Mouse (Mus musculus): ENCODE measurements around the gene Gm45808. TPM values are rescaled to one million over a fixed set of nuclear protein-coding genes. Genes with fewer than 3 reads are reported as not detected.

The Gm45808 gene
- polyA plus RNA-seq, 1 experiment from 2014 or later = not detected

DNA sequence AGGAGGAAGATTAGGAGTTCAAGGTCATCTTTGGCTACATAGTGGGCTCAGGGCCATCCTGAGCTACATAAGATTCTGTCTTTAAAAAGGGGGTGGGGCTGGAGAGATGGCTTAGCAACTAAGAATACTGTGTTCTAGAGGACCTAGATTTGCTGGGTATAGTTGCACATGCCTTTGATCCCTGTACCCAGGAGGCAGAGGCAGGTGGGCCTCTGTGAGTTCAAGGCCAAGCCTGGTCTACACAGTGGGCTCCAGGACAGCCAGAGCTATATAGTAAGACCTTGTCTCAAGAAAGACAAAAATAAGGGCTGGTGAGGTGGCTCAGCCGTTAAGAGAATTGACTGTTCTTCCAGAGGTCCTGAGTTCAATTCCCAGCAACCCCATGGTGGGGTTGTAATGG, 36.6 kb downstream of the Gm45808 start:
- H3K9me3 ChIP-seq (replicated peaks) = no peaks in the 10 kb centered on the region
- H3K27ac ChIP-seq = no peak overlapping the region
- H3K4me3 ChIP-seq = no peak overlapping the region
- no peak for DNase-seq (ENCODE audit: low spot score)
- peaks cover 76% of the 10 kb centered on the region for H3K36me3 ChIP-seq
- peaks cover 2% of the 10 kb centered on the region; the same call in 1 of the 2 replicates for H3K4me1 ChIP-seq
- 97% methylated on average over 1 of the region's 1 CpGs for WGBS
- H3K27me3 ChIP-seq (ENCODE audit: low read depth, poor library complexity, severe bottlenecking) = no peaks in the 10 kb centered on the region

DNA sequence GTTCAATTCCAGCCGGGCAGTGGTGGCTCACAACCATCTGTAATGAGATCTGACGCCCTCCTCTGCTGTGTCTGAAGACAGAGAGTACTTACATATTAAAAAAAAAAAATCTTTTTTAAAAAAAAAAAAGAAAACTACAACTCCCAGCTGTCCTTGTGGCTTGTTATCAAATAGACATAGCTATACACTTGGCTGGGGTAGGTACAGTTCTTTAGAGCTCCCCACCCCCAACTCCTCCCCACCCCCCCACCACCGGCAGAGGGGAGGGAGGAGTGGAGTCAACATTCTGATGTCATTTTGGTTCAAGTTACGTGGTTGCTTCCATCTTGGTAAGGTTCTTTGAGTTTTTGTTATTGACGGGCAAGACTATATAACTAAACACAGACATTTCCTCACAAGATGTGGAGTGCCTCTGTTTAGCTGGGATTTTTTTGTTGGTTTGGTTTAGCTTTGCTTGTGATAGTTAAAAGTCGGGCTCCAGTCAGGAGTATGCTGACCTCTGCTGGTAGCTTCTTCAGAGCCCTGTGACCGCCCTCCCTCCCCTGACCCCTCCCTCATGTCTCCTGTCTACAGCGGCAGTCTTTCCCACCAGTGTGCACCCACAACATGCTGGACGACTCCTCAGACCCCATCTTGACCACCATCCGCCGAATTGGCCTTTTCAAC, 39.2 kb downstream of the Gm45808 start:
- DNase-seq (ENCODE audit: low spot score) = peak; percentile 40
- peaks cover 2% of the 10 kb centered on the region; the same call in 1 of the 2 replicates for H3K4me1 ChIP-seq
- no peak overlapping the region for H3K4me3 ChIP-seq
- H3K9me3 ChIP-seq (replicated peaks) = no peaks in the 10 kb centered on the region
- H3K27me3 ChIP-seq (ENCODE audit: low read depth, poor library complexity, severe bottlenecking) = no peaks in the 10 kb centered on the region
- WGBS = 29% methylated on average over 11 of the region's 11 CpGs
- peaks cover 80% of the 10 kb centered on the region for H3K36me3 ChIP-seq
- no peak overlapping the region for H3K27ac ChIP-seq

DNA sequence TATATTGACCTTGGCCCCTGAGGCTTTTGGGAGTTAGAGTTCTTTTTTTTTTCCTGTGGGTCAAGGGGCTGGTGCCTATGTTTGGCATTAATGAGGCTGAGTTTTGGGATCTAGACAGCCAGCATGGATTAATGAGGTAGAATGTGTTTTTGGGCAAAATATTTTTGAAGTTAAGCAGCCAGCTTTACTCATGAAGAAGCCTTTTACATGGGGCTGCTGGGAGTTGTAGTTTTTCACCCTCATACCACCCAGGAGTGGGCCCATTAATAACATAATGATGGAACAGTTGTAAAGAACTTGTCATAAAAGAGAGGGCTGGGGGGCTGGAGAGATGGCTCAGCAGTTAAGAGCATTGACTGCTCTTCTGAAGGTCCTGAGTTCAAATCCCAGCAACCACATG, 40.0 kb downstream of the Gm45808 start:
- DNase-seq (ENCODE audit: low spot score) = no peak
- peaks cover 76% of the 10 kb centered on the region for H3K36me3 ChIP-seq
- no peak overlapping the region for H3K27ac ChIP-seq
- H3K9me3 ChIP-seq (replicated peaks) = no peaks in the 10 kb centered on the region
- no peaks in the 10 kb centered on the region for H3K27me3 ChIP-seq (ENCODE audit: low read depth, poor library complexity, severe bottlenecking)
- peaks cover 2% of the 10 kb centered on the region; the same call in 1 of the 2 replicates for H3K4me1 ChIP-seq
- H3K4me3 ChIP-seq = no peak overlapping the region

DNA sequence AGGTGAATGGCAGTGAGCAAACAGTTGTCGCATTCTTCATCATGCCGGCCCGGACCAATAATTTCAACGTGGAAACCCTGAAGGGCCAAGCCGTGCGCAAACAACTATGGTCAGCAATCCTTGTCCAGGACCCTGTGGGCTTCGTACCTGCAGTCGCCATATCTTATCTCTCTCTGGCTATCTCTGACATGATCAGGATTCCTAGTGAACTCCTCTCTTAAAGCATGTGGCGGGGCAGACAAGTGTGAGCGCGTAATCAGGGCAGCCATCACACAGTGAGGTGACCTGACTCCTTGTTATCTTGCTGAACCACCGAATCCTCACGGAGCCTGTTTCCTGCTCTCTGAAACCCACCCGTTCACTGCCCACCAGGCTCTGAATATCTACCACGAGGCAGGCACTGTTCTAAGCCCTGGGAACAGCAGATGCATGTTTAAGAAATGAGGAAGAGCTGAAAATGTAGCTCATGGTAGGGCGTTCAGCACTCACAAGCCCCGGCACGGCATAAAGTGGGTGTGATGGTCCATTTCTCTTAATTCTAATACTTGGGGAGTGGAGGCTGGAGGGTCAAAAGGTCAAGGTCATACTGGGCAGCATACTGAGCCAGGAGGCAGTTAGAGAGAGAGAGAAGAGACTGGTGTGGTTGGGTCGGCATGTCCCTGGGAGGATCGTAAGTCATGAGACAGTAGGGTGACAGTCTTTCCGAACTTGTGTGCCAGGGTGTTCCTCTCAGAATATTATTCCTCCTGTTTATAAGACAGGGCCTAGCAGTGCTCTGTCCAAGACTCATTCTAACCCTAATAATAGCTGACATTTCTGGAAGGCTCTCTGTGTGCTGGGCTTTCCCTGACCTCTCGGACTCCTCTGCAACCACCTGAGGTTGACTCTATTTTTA, 42.8 kb downstream of the Gm45808 start:
- H3K4me1 ChIP-seq = peaks cover 2% of the 10 kb centered on the region; the same call in 1 of the 2 replicates
- peaks cover 83% of the 10 kb centered on the region for H3K36me3 ChIP-seq
- no peak for DNase-seq (ENCODE audit: low spot score)
- H3K9me3 ChIP-seq (replicated peaks) = no peaks in the 10 kb centered on the region
- H3K27ac ChIP-seq = no peak overlapping the region
- WGBS = 85% methylated on average over 22 of the region's 22 CpGs
- H3K27me3 ChIP-seq (ENCODE audit: low read depth, poor library complexity, severe bottlenecking) = no peaks in the 10 kb centered on the region
- H3K4me3 ChIP-seq = no peak overlapping the region

DNA sequence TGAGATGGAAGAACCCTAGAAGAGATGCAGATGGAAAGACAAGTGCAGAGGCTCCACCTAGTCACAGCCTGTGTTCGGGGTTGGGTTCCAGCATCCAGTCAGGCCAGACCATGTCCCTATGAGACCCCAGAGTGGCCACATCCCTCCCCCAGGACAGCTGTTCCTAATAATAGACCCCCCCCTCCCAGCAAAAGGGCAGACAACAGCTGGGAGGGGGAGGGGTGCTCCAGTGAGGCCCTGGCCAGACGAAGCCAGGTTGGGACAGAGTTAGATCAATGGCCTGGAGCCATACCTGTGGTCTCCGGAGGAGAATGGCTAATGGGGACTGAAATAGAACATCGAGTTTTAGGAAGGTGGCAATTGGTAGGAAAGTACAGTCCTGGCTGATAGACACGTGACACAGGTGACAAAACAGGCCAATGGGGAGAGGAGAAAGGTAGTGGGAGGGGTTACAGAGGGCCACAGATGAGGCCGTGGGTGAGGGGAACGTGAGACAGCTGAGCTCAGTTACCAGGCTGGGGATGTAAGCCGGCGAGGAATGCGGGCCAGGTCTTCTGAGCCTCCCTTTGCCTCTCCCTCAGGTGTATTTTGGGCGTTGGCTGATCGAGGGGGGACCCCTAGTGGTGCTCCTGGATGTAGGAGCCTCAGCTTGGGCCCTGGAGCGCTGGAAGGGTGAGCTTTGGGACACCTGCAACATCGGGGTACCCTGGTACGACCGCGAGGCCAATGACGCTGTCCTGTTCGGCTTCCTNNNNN, 48.9 kb downstream of the Gm45808 start, which contains the start of gene Ruvbl2:
TSS of gene Ruvbl2 (minus strand) at position 576 of the 756 bp plus-strand sequence.
- Histone ChIP-seq H3K27me3 (ENCODE audit: low read depth, poor library complexity, severe bottlenecking) (no peaks in the 10 kb centered on the region), H3K9me3 (replicated peaks) (no peaks in the 10 kb centered on the region), H3K27ac (peak within 1 kb of the TSS; percentile 75), H3K4me1 (peaks cover 48% of the 10 kb centered on the region), H3K36me3 (peaks cover 34% of the 10 kb centered on the region), H3K4me3 (peak within 1 kb of the TSS; percentile 35)
- 13% methylated on average over 19 of the region's 19 CpGs for WGBS
- DNase-seq (ENCODE audit: low spot score) = peak; percentile 57

DNA sequence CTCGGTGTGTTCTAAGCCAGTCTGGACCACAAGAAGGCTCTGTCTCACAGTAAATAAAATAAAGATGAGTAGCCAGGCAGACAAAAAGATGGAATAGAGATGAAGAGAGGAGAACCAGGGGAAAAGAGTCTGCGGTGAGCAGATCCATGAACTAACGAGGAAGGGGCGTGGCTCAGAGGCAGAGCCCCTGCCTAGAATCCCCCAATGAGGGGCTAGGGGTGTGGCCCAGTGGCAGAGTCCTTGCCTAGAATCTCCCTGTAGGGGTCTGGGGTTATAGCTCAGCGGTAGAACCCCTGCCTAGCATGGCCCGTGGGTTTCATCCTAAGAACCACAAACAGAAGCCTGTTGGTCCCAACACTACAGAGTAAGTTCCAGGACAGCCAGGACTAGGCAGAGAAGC, 49.6 kb downstream of the Gm45808 start:
- H3K9me3 ChIP-seq (replicated peaks) = no peaks in the 10 kb centered on the region
- peaks cover 52% of the 10 kb centered on the region for H3K4me1 ChIP-seq
- WGBS = 20% methylated on average over 6 of the region's 6 CpGs
- DNase-seq (ENCODE audit: low spot score) = peak; percentile 39
- peak overlapping the region; percentile 35 for H3K4me3 ChIP-seq
- no peaks in the 10 kb centered on the region for H3K27me3 ChIP-seq (ENCODE audit: low read depth, poor library complexity, severe bottlenecking)
- peaks cover 35% of the 10 kb centered on the region for H3K36me3 ChIP-seq
- H3K27ac ChIP-seq = peak overlapping the region; percentile 75

DNA sequence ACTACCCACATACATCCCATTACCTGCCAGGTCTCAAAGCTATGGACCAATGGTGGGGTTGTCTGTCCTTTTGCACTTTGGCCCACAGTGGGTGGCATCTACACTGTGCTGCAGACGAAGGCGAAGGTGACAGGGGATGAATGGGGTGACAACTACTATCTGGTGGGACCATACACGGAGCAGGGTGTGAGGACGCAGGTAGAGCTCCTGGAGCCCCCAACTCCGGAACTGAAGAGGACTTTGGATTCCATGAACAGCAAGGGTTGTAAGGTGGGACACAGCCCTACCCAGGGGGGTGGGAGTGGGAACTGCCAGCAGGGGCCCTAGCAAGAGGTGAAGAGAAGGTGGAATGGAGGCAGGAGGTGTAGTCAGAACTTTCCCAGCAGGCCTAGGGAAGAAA, 50.2 kb downstream of the Gm45808 start:
- Histone ChIP-seq H3K27ac (no peak overlapping the region; the same call in 1 of the 2 replicates), H3K4me1 (peaks cover 52% of the 10 kb centered on the region), H3K36me3 (peaks cover 38% of the 10 kb centered on the region), H3K27me3 (ENCODE audit: low read depth, poor library complexity, severe bottlenecking) (no peaks in the 10 kb centered on the region), H3K9me3 (replicated peaks) (no peaks in the 10 kb centered on the region), H3K4me3 (peak overlapping the region; percentile 35; the same call in 1 of the 2 replicates)
- DNase-seq (ENCODE audit: low spot score) = no peak
- WGBS = 93% methylated on average over 5 of the region's 5 CpGs

DNA sequence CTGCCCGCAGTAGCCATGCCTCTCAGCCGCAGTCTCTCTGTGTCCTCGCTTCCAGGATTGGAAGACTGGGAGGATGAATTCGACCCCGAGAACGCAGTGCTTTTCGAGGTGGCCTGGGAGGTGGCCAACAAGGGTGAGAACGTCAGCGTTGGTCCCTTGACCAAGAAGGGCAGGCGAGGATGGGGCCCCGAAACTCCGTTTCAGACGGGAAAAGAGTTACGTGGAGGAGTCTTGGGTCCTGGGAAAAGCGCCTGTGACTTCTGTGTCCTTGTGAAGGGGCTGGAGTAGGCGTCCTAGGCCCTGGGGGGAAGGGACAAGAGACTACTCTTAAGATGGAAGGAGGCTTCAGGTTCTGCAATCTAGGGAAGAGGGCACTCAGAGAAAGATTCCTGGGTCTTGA, 51.6 kb downstream of the Gm45808 start:
- peak overlapping the region; percentile 88 for H3K27ac ChIP-seq

DNA sequence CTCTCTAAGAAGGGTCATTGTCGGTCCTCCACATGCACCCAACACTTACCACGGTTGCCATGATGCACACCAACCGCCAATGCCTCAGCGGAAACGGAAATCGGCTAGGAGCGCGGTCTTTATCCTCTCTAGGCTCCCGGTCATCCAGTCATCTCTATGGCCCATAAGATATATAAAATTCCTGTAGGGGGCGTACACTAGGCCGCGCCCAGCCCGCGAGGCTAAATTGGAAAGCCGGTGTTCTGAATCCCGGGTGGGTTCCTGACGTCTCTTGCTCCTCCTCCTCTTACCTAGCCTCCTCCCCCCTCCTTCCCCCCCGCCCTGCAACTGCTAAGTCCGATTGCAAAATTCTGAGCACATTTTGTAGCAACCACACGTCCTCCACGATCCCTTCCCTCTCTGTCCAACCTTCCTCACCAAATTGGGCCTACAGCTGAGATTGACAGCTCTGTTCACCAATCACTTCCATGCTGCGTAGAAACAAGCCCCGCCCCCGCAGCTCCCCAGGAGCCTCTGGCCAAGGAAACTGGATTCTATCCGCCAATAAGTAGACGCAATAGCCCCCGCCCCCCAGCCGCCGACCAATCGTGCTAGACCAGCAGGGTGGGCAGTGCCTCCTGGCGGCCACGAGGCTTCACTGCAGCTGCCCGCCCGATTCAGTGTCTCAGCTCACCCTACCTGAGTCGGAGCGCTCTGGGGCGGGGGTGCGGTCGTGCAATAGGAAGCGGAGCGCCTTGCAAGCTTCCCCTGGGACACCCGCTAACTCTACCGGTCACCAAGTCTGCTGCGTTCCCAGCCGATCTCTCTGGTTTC, 52.2 kb downstream of the Gm45808 start, which contains the start of gene Gys1:
TSS of gene Gys1 (plus strand) at position 642 of the 813 bp plus-strand sequence.
- Histone ChIP-seq H3K27me3 (ENCODE audit: low read depth, poor library complexity, severe bottlenecking) (no peaks in the 10 kb centered on the region), H3K4me3 (peak within 1 kb of the TSS; percentile 78), H3K27ac (peak within 1 kb of the TSS; percentile 88), H3K4me1 (peaks cover 52% of the 10 kb centered on the region), H3K36me3 (peaks cover 38% of the 10 kb centered on the region), H3K9me3 (replicated peaks) (no peaks in the 10 kb centered on the region)
- DNase-seq (ENCODE audit: low spot score) = peak; percentile 100
- under 1% methylated on average over 45 of the region's 45 CpGs for WGBS

More for the DNA sequence above, 51.6 kb downstream of the Gm45808 start:
- Histone ChIP-seq H3K4me1 (peaks cover 52% of the 10 kb centered on the region), H3K4me3 (peak overlapping the region; percentile 78), H3K9me3 (replicated peaks) (no peaks in the 10 kb centered on the region), H3K27me3 (ENCODE audit: low read depth, poor library complexity, severe bottlenecking) (no peaks in the 10 kb centered on the region), H3K36me3 (peaks cover 38% of the 10 kb centered on the region)
- no peak for DNase-seq (ENCODE audit: low spot score)
- 2% methylated on average over 16 of the region's 16 CpGs for WGBS

DNA sequence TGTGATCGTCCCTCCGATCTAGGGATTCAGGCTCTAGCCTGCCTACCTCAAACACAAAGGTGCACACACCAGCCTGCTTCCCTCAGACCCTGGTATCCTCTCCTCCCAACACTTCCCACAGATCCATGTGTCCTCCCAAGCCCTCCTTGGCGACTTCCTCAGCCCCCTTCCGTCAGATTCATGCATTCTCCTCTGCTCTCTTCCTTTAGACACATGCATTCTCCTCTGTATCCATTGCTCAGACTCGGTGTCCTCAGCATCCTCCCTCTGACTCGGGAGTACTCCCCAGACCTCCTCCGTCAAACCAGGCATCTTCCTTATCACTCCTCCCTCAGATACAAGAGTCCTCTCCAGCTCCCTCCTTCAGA, 52.8 kb downstream of the Gm45808 start:
- Histone ChIP-seq H3K4me3 (peak overlapping the region; percentile 78), H3K36me3 (peaks cover 41% of the 10 kb centered on the region), H3K9me3 (replicated peaks) (no peaks in the 10 kb centered on the region), H3K4me1 (peaks cover 52% of the 10 kb centered on the region), H3K27me3 (ENCODE audit: low read depth, poor library complexity, severe bottlenecking) (no peaks in the 10 kb centered on the region), H3K27ac (peak overlapping the region; percentile 88)
- WGBS = under 1% methylated on average over 7 of the region's 7 CpGs
- no peak for DNase-seq (ENCODE audit: low spot score)

DNA sequence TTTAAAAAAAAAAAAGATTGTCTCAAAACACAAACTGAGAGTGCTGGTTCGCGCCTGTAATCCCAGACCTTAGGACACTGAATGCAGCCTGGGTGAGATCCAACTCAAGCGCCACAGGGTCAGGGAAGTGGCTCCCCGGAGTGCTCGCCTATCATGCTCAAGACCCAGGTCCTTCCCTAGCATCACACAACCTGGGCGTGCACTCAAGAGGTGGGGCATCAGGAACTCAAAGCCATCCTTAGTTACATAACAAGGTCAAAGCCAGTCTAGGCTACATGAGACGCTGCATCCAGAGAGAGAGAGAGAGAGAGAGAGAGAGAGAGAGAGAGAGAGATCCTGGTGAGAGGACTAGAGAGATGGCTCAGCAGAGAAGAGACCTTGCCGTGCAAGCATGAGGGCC, 60.1 kb downstream of the Gm45808 start:
- Histone ChIP-seq H3K4me1 (no peaks in the 10 kb centered on the region), H3K4me3 (no peak overlapping the region), H3K36me3 (peaks cover 100% of the 10 kb centered on the region), H3K27me3 (ENCODE audit: low read depth, poor library complexity, severe bottlenecking) (peaks cover 7% of the 10 kb centered on the region), H3K9me3 (replicated peaks) (no peaks in the 10 kb centered on the region), H3K27ac (no peak overlapping the region)
- DNase-seq (ENCODE audit: low spot score) = no peak
- 95% methylated on average over 8 of the region's 8 CpGs for WGBS

DNA sequence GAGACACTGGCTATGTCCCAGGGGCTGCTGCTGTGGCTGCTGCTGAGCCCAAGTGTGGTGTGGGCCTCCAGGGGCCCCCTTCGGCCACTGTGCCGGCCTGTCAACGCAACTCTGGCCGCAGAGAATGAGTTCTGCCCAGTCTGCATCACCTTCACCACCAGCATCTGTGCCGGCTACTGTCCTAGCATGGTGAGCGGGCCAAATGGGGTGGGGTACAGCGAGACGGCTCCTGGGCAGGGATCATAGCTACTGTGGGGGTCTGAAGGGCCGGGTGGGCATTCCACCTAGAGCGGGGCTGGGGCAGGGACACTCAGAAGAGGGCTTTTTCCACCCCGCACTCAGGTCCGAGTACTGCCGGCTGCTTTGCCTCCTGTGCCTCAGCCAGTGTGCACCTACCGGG, 65.4 kb downstream of the Gm45808 start:
- H3K36me3 ChIP-seq = peaks cover 58% of the 10 kb centered on the region
- no peaks in the 10 kb centered on the region for H3K9me3 ChIP-seq (replicated peaks)
- no peak for DNase-seq (ENCODE audit: low spot score)
- peaks cover 22% of the 10 kb centered on the region for H3K4me1 ChIP-seq
- WGBS = 91% methylated on average over 14 of the region's 14 CpGs
- H3K4me3 ChIP-seq = no peak overlapping the region
- peaks cover 61% of the 10 kb centered on the region for H3K27me3 ChIP-seq (ENCODE audit: low read depth, poor library complexity, severe bottlenecking)
- no peak overlapping the region for H3K27ac ChIP-seq
